Mouse (Mus musculus): ENCODE measurements at regions not wholly inside any gene's neighbourhood (a gene's known extent, or its start where the extent isn't known, plus 50 kb on each side); places are given as distances from the start of the nearest gene placed in this dataset.
"Not testable (repeated sequence)": the region's sequence is repeated elsewhere in the genome, so short reads cannot be mapped to it uniquely, and the experiment has no call there.

DNA sequence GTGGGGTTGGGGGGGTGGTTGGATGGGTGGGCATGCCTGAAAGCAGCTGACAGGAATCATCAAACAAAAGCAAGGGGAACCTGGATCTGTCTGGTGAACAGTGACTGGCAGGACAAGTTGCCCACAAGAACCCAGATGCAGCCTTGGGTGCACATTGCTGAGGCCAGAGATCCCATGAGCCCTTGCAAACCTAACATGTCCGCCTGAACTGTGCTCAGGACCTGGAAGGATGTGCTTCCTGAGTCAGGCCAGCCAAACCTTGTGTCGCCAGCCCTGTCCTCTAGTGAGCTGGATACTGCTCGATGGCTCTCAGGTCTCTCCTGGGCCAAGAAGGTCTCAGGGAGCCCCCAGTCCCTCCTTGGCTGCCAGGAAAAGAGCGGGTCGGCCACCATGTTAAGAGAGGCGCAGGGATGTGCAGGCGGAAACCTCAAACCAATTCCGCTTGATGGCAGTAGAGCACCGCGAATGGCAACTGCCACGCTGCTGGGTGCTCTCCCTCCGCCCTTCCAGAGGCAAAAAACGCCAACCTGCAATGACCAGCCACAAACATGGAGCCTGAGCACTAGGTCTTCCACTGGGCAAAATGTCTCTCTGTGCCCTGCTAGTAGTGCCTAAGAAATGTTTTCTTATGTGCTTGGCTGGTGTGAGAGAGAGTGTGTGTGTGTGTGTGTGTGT is 140.2 kb downstream of the Pls3 start:
- H3K4me1 ChIP-seq (replicated peaks); H3K9me3 ChIP-seq (replicated peaks); H3K4me3 ChIP-seq (replicated peaks); H3K36me3 ChIP-seq; H3K27ac ChIP-seq; ATAC-seq (ENCODE audit: low read depth); H3K4me2 ChIP-seq; H3K27me3 ChIP-seq; H3K9ac ChIP-seq: not testable (repeated sequence)
- DNase-seq = peak; percentile 67
- 63% methylated on average over 10 of the region's 13 CpGs for WGBS (ENCODE audit: insufficient replicate concordance)

DNA sequence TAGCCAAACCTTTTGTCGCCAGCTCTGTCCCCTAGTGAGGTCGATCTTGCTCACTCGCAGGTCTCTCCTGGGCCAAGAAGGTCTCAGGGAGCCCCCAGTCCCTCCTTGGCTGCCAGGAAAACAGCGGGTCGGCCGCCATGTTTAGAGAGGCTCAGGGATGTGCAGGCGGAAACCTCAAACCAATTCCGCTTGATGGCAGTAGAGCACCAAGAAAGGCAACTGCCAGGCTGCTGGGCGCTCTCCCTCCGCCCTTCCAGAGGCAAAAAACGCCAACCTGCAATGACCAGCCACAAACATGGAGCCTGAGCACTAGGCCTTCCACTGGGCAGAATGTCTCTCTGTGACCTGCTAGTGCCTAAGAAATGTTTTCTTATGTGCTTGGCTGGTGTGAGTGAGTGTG is 141.3 kb downstream of the Pls3 start:
- not testable (repeated sequence) for ATAC-seq (ENCODE audit: low read depth); H3K9ac ChIP-seq; H3K27me3 ChIP-seq; H3K4me1 ChIP-seq (replicated peaks); H3K36me3 ChIP-seq; H3K9me3 ChIP-seq (replicated peaks); H3K4me2 ChIP-seq; H3K4me3 ChIP-seq (replicated peaks); H3K27ac ChIP-seq
- peak; percentile 51 for DNase-seq
- 67% methylated on average over 11 of the region's 11 CpGs for WGBS (ENCODE audit: insufficient replicate concordance)

DNA sequence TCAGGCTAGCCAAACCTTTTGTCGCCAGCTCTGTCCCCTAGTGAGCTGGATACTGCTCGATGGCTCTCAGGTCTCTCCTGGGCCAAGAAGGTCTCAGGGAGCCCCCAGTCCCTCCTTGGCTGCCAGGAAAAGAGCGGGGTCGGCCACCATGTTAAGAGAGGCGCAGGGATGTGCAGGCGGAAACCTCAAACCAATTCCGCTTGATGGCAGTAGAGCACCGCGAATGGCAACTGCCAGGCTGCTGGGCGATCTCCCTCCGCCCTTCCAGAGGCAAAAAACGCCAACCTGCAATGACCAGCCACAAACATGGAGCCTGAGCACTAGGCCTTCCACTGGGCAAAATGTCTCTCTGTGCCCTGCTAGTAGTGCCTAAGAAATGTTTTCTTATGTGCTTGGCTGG is 145.2 kb downstream of the Pls3 start:
- not testable (repeated sequence) for H3K27me3 ChIP-seq; DNase-seq; H3K9ac ChIP-seq; H3K4me2 ChIP-seq; H3K36me3 ChIP-seq; ATAC-seq (ENCODE audit: low read depth); H3K4me3 ChIP-seq (replicated peaks); H3K27ac ChIP-seq; H3K4me1 ChIP-seq (replicated peaks); H3K9me3 ChIP-seq (replicated peaks)
- WGBS (ENCODE audit: insufficient replicate concordance) = 70% methylated on average over 11 of the region's 12 CpGs

DNA sequence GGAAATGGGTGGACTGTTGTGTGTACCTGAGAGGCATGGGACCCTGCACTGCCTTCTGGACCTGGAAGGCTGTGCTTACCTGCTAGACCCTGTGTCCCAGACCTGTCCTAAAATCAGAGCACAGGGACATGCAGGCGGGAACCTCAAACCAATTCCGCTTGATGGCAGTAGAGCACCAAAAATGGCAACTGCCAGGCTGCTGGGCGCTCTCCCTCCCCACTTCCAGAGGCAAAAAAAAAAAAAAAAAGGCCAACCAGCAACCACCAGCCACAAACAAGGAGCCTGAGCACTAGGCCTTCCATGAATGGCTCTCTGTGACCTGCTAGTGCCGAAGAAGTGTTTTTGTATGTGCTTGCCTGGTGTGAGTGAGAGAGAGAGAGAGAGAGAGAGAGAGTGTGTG is 146.5 kb downstream of the Pls3 start:
- Histone ChIP-seq H3K36me3 (peaks cover 4% of the 10 kb centered on the region; the same call in 1 of the 2 replicates), H3K9ac (no peak overlapping the region), H3K27ac (no peak overlapping the region), H3K4me3 (replicated peaks) (no peak overlapping the region), H3K9me3 (replicated peaks) (no peaks in the 10 kb centered on the region), H3K27me3 (no peaks in the 10 kb centered on the region), H3K4me1 (replicated peaks) (no peaks in the 10 kb centered on the region), H3K4me2 (no peak overlapping the region)
- ATAC-seq (ENCODE audit: low read depth) (no peak), DNase-seq (no peak)
- 52% methylated on average over 4 of the region's 4 CpGs for WGBS (ENCODE audit: insufficient replicate concordance)

DNA sequence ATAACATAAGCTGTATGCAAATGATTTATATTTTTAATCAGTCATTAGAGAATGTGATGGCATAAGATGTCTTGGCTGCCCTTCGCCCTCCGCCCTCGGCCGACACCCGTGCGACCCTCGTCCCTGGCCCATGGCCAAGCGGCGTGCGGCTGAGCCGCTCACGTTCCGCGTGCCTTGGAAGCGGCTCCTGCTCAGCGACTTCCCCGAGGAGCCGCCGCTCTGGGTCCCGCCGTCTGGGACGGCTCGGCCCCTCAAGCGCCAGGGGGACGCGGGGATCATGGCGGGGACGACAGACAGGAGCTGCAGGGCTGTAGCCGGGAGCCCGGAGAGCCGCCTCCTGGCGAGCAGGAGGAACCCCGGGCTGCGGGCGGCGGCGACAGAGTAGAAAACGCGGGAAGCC is 145.5 kb upstream of the Rab39b start:
- WGBS (ENCODE audit: insufficient replicate concordance) = 67% methylated on average over 33 of the region's 39 CpGs
- H3K9ac ChIP-seq, H3K27me3 ChIP-seq: not testable (repeated sequence)

DNA sequence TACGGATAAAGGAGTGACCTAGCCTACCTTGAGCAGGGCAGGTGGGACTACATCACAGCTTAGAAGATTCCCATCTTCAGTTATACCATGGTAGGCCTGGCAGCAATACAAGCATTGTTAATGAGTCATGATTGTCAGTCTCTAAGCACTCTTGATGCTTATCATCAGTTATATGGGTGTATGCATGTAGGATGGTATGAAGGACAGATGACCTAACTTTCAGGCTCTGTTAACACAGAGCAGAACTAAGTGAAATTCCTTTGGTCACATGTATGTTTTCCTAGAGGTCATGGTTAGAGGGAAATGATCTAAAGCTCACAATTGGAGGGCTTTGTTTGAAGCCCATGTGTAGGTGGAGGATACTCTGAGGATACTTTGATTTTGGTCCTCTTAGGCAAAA is 121.9 kb upstream of the Rab39b start:
- Histone ChIP-seq H3K4me2 (no peak overlapping the region), H3K9ac (no peak overlapping the region), H3K36me3 (no peaks in the 10 kb centered on the region), H3K4me3 (replicated peaks) (no peak overlapping the region), H3K9me3 (replicated peaks) (no peaks in the 10 kb centered on the region), H3K27me3 (no peaks in the 10 kb centered on the region), H3K4me1 (replicated peaks) (no peaks in the 10 kb centered on the region), H3K27ac (no peak overlapping the region)
- 22% methylated on average over 1 of the region's 1 CpGs for WGBS (ENCODE audit: insufficient replicate concordance)
- DNase-seq (no peak), ATAC-seq (ENCODE audit: low read depth) (no peak)

More for the DNA sequence above, 145.5 kb upstream of the Rab39b start:
- H3K4me3 ChIP-seq (replicated peaks); H3K4me1 ChIP-seq (replicated peaks); DNase-seq; ATAC-seq (ENCODE audit: low read depth); H3K9me3 ChIP-seq (replicated peaks); H3K4me2 ChIP-seq; H3K27ac ChIP-seq; H3K36me3 ChIP-seq: not testable (repeated sequence)

DNA sequence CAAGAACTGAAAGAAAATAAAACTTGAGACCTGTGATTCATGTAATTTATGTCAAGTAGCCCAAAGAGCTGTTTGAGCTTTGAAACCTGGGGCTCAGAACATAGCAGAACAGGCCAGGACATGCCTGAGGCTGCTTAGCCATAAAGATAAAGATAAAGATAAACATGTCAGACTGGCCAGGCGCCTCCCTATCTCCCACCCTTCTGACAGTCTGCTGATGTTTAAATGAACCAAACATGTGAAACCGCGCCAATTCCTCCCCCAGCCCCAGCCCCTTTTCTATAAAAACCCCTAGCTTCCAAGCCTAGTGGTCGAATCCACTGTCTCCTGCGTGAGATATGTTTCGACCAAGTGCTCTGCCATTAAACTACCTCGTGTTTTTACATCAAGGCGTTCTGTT is 97.2 kb upstream of the Rab39b start:
- not testable (repeated sequence) for H3K9me3 ChIP-seq (replicated peaks); H3K4me3 ChIP-seq (replicated peaks); H3K27ac ChIP-seq; H3K36me3 ChIP-seq; H3K4me1 ChIP-seq (replicated peaks); H3K27me3 ChIP-seq; DNase-seq; ATAC-seq (ENCODE audit: low read depth); H3K9ac ChIP-seq; H3K4me2 ChIP-seq
- 84% methylated on average over 8 of the region's 8 CpGs for WGBS (ENCODE audit: insufficient replicate concordance)

DNA sequence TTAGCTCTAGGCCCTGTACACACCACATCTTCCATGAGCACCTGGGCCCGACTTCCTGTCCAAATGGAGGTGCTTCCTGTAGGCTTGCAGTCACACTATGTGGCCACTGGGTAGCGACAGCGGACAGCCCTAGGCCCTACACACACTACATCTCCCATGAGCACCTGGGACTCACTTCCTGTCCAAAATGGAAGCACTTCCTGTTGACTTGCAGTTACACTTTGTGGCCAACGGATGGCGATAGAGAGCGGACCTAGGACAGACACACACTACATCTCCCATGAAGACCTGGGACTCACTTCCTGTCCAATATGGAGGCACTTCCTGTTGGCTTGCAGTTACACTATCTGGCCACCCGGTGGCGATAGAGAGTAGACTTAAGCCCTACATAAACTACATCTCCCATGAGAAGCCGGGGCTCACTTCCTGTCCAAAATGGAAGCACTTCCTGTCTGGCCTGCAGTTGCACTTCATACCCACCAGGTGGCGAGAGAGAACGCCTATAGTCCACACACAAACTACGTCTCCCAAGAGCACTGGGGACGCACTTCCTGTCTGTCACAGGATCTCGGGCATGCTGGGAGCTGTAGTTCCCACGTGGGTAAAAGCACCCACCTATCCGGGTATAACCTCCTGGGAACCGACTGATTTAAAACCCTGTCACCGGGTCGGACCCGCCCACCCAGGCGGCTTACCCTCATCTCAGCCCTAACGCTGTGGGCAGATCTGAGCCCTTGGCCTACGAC is 96.1 kb upstream of the Rab39b start:
- Histone ChIP-seq H3K9ac (no peak overlapping the region), H3K27me3 (no peaks in the 10 kb centered on the region), H3K9me3 (replicated peaks) (no peaks in the 10 kb centered on the region), H3K4me1 (replicated peaks) (no peaks in the 10 kb centered on the region), H3K36me3 (no peaks in the 10 kb centered on the region), H3K27ac (no peak overlapping the region), H3K4me2 (peak overlapping the region; percentile 54), H3K4me3 (replicated peaks) (peak overlapping the region; percentile 34)
- WGBS (ENCODE audit: insufficient replicate concordance) = 9% methylated on average over 23 of the region's 23 CpGs
- ATAC-seq (ENCODE audit: low read depth) (peak; percentile 94), DNase-seq (peak; percentile 87)

DNA sequence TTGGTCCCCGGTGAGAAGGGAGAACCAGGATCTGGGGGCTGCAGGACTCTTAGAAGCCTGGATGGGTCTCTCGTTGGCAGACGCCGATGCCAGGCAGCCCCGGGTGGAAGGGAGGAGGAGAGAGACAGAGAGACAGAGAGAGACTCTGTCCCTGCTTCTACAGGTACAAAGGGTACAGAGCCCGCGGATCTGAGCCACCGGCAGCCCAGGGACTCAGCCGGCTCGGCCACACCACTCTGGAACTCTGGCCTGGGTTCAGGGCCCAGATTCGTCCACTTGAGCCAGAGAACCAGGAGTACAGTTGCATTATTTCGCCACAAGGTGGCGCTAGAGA is 95.5 kb upstream of the Rab39b start:
- no peak for ATAC-seq (ENCODE audit: low read depth)
- no peak for DNase-seq
- no peaks in the 10 kb centered on the region for H3K4me1 ChIP-seq (replicated peaks)
- H3K4me2 ChIP-seq = peak overlapping the region; percentile 54
- H3K9me3 ChIP-seq (replicated peaks) = no peaks in the 10 kb centered on the region
- H3K27ac ChIP-seq = no peak overlapping the region
- H3K4me3 ChIP-seq (replicated peaks) = peak overlapping the region; percentile 32
- no peaks in the 10 kb centered on the region for H3K36me3 ChIP-seq
- WGBS (ENCODE audit: insufficient replicate concordance) = 51% methylated on average over 11 of the region's 13 CpGs
- H3K27me3 ChIP-seq = no peaks in the 10 kb centered on the region
- peak overlapping the region; percentile 17; the same call in 1 of the 2 replicates for H3K9ac ChIP-seq

DNA sequence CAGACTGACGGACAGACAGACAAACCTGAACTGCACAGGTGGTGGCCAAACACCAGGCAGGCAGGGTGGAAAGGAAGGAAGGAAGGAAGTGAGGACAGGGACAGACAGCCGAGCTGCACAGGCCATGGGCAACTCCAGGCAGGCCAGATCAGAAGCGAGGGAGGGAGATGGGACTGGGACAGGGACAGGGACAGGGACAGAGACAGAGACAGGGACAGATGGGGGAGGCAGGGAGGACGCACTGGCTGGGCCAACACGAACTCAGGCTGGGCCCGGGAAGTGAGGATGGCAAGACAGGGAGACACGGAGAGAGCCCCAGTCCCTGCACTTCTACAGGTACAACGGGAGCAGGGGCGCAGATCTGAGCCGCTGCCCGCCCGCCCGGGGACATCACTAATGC is 94.9 kb upstream of the Rab39b start:
- no peak overlapping the region for H3K27ac ChIP-seq
- 78% methylated on average over 13 of the region's 13 CpGs for WGBS (ENCODE audit: insufficient replicate concordance)
- H3K4me3 ChIP-seq (replicated peaks) = peak overlapping the region; percentile 32; the same call in 1 of the 2 replicates
- H3K4me2 ChIP-seq = peak overlapping the region; percentile 54
- no peaks in the 10 kb centered on the region for H3K36me3 ChIP-seq
- H3K27me3 ChIP-seq = no peaks in the 10 kb centered on the region
- H3K9me3 ChIP-seq (replicated peaks) = no peaks in the 10 kb centered on the region
- H3K4me1 ChIP-seq (replicated peaks) = no peaks in the 10 kb centered on the region
- ATAC-seq (ENCODE audit: low read depth) = no peak
- no peak for DNase-seq
- peak overlapping the region; percentile 17; the same call in 1 of the 2 replicates for H3K9ac ChIP-seq

DNA sequence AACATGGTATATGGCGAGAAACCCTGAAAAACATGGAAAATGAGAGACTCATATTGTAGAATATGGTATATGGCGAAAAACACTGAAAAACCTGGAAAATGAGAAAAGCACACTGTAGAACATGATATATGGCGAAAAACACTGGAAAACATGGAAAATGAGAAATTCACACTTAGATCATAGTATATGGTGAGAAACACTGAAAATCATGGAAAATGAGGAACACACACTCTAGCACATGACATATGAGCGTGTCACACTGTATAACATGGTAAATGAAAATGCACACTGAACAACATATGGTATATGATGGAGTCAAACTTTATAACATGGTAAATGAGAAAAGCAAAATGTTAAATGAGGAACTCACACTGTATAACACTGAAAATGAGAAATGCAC is 89.6 kb upstream of the Rab39b start:
- Histone ChIP-seq H3K27me3 (no peaks in the 10 kb centered on the region), H3K4me1 (replicated peaks) (no peaks in the 10 kb centered on the region), H3K4me2 (no peak overlapping the region), H3K9ac (no peak overlapping the region), H3K9me3 (replicated peaks) (no peaks in the 10 kb centered on the region), H3K4me3 (replicated peaks) (no peak overlapping the region), H3K36me3 (no peaks in the 10 kb centered on the region), H3K27ac (no peak overlapping the region)
- ATAC-seq (ENCODE audit: low read depth) (no peak), DNase-seq (no peak)
- 84% methylated on average over 4 of the region's 4 CpGs for WGBS (ENCODE audit: insufficient replicate concordance)

DNA sequence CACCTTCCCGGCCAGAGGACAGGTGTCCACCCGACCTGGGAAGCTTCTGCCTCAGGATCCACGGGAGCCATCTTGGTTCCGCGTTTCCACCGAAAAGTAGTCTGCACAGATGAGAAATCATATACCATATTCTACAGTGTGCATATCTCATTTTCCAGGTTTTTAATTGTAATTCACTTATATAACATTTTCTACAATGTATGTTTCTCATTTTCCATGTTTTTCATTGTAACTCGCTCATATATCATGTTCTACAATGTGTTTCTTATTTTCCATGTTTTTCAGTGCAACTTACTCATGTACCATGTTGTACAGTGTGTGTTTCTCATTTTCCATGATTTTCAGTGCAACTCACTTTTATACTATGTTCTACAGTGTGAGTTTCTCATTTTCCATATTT is 65.4 kb upstream of the Rab39b start:
- Histone ChIP-seq H3K4me1 (replicated peaks) (no peaks in the 10 kb centered on the region), H3K27ac (no peak overlapping the region), H3K9me3 (replicated peaks) (no peaks in the 10 kb centered on the region), H3K4me3 (replicated peaks) (no peak overlapping the region), H3K9ac (no peak overlapping the region), H3K4me2 (no peak overlapping the region), H3K27me3 (no peaks in the 10 kb centered on the region), H3K36me3 (no peaks in the 10 kb centered on the region)
- WGBS (ENCODE audit: insufficient replicate concordance) = 75% methylated on average over 7 of the region's 7 CpGs
- ATAC-seq (ENCODE audit: low read depth) (no peak), DNase-seq (no peak)
